Mouse (Mus musculus) large intestine, adult 2 months (tissue): ENCODE results near the gene Rhox3h. TPM values are rescaled to one million over a fixed set of nuclear protein-coding genes. Genes with fewer than 3 reads are reported as not detected.
"Not testable (repeated sequence)": the region's sequence is repeated elsewhere in the genome, so short reads cannot be mapped to it uniquely, and the experiment has no call there.

Experiments
- DNase-seq: peaks from one replicate; pipeline ENCODE4 v3.0.0-alpha.2; 2012; ENCODE audit warnings: low read depth, low spot score
- WGBS: fragments of 180-500 bp; shearing (Covaris S2); methylation state at CpG from one replicate; pipeline ENCODE4 v1.1.7; 2018; 5-methylcytosine and 5-hydroxymethylcytosine counted together
- polyA plus RNA-seq: library from polyadenylated mRNA; depleted of rRNA; stranded (reverse); fragments of >200 nt; gene quantifications from 2 replicates; pipeline ENCODE4 v1.2.3, GENCODE M21; 2012; rRNA removed

Gene Rhox3h
- not detected in 2 replicates for polyA plus RNA-seq

- not testable (repeated sequence) for DNase-seq
- 95% methylated on average over 1 of the region's 3 CpGs for WGBS
Measured at GRCm38 (mm10) chrX:37668664-37669063, at the start of gene Rhox3h. TSS of gene Rhox3h (minus strand) at chrX:37668764.

- WGBS: 40% methylated on average over 3 of the region's 3 CpGs
- no peak for DNase-seq
Measured at GRCm38 (mm10) chrX:37701821-37702387, 33.3 kb upstream of the Rhox3h start.

- DNase-seq: no peak
- WGBS: 73% methylated on average over 2 of the region's 2 CpGs
Measured at GRCm38 (mm10) chrX:37692261-37692660, 23.7 kb upstream of the Rhox3h start.

GRCm38 (mm10) chrX:37683031-37683715 is 14.6 kb upstream of the Rhox3h start:
- DNase-seq: no peak
- 90% methylated on average over 24 of the region's 24 CpGs for WGBS

- not testable (repeated sequence) for DNase-seq
- 87% methylated on average over 8 of the region's 8 CpGs for WGBS
Measured at GRCm38 (mm10) chrX:37673177-37673576, 4.6 kb upstream of the Rhox3h start, which contains the start of gene Rhox2h. TSS of gene Rhox2h (minus strand) at chrX:37673277.

- 92% methylated on average over 19 of the region's 20 CpGs for WGBS
Measured at GRCm38 (mm10) chrX:37651227-37651626, 17.3 kb downstream of the Rhox3h start, which contains the start of gene Rhox4g. TSS of gene Rhox4g (minus strand) at chrX:37651327.

GRCm38 (mm10) chrX:37643370-37643769 is 25.2 kb downstream of the Rhox3h start, which contains the start of gene Rhox2g:
TSS of gene Rhox2g (minus strand) at chrX:37643470.
- WGBS: 91% methylated on average over 6 of the region's 6 CpGs
- DNase-seq: not testable (repeated sequence)

More at GRCm38 (mm10) chrX:37651227-37651626, 17.3 kb downstream of the Rhox3h start, which contains the start of gene Rhox4g:
- not testable (repeated sequence) for DNase-seq

GRCm38 (mm10) chrX:37628512-37628911 is 40.1 kb downstream of the Rhox3h start, which contains the start of gene Rhox3g:
TSS of gene Rhox3g (minus strand) at chrX:37628612.
- not testable (repeated sequence) for DNase-seq
- WGBS: 92% methylated on average over 2 of the region's 2 CpGs

Other genes starting within 250 kb of the Rhox3h start
- gene Rhox4b, start 236.3 kb downstream of the Rhox3h start, polyA plus RNA-seq: not detected in 2 replicates
- not detected in 2 replicates for gene Rhox2c, start 215.1 kb downstream of the Rhox3h start, polyA plus RNA-seq
- not detected in 2 replicates for gene Rhox3c, start 210.2 kb downstream of the Rhox3h start, polyA plus RNA-seq
- not detected in 2 replicates for gene Rhox4c, start 188.4 kb downstream of the Rhox3h start, polyA plus RNA-seq
- not detected in 2 replicates for gene Rhox2d, start 175.3 kb downstream of the Rhox3h start, polyA plus RNA-seq
- gene Rhox4d, start 154.4 kb downstream of the Rhox3h start, polyA plus RNA-seq: not detected in 2 replicates
- not detected in 2 replicates for gene Rhox2e, start 138.3 kb downstream of the Rhox3h start, polyA plus RNA-seq
- gene Rhox3e, start 126.7 kb downstream of the Rhox3h start, polyA plus RNA-seq: not detected in 2 replicates
- not detected in 2 replicates for gene Rhox4e, start 111.4 kb downstream of the Rhox3h start, polyA plus RNA-seq
- gene Rhox2f, start 97.4 kb downstream of the Rhox3h start, polyA plus RNA-seq: not detected in 2 replicates
- not detected in 2 replicates for gene Rhox3f, start 87.8 kb downstream of the Rhox3h start, polyA plus RNA-seq
- gene Rhox4f, start 61.1 kb downstream of the Rhox3h start, polyA plus RNA-seq: not detected in 2 replicates
- not detected in 2 replicates for gene Rhox3g, start 40.2 kb downstream of the Rhox3h start, polyA plus RNA-seq
- not detected in 2 replicates for gene Rhox2g, start 25.3 kb downstream of the Rhox3h start, polyA plus RNA-seq
- not detected in 2 replicates for gene Rhox4g, start 17.4 kb downstream of the Rhox3h start, polyA plus RNA-seq
- not detected in 2 replicates for gene Rhox2h, start 4.5 kb upstream of the Rhox3h start, polyA plus RNA-seq
- gene Rhox5, start 136.1 kb upstream of the Rhox3h start, polyA plus RNA-seq: not detected in 2 replicates
- 0.15 TPM in 1 of 2 replicates, not detected in the other for gene Rhox6, start 158.1 kb upstream of the Rhox3h start, polyA plus RNA-seq
- gene Rhox7a, start 162.9 kb upstream of the Rhox3h start, polyA plus RNA-seq: not detected in 2 replicates
- gene Rhox8, start 210.2 kb upstream of the Rhox3h start, polyA plus RNA-seq: not detected in 2 replicates
- not detected in 2 replicates for gene Rhox7b, start 228.5 kb upstream of the Rhox3h start, polyA plus RNA-seq
- gene Rhox9, start 233.0 kb upstream of the Rhox3h start, polyA plus RNA-seq: not detected in 2 replicates